Mouse (Mus musculus): Measurements from ENCODE around the gene D6Wsu163e. TPM values are rescaled to one million over a fixed set of nuclear protein-coding genes. Genes with fewer than 3 reads are reported as not detected.

The D6Wsu163e gene
- total and polyA plus RNA-seq, 3 experiments: 28.4 to 31.4 TPM; not detected in 1

DNA sequence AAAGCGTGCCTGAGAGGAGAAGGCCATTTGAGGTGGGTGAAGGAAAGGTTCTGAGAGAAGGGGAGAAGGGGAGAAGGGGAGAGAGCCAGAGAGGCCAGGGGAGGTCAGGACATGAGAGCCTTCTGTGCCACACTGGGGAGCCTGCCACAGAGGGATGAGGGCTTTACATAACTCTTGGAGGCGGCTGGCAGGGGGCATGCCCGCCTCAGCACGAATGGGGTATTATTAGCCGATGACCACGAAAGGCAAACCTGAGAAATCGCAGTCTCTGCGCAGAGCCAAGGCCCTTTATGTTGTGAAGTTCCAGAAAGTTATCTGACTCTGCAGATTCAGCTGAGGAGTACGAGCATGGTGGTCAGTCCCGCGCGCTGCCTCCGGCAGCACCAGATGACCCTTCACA, 70.3 kb downstream of the D6Wsu163e start:
- H3K36me3 ChIP-seq (ENCODE audit: control insufficient read depth in 1 of 2, insufficient read depth in 2 of 2, low read length in 2 of 2): no peaks in the 10 kb centered on the region
- no peak overlapping the region for H3K27ac ChIP-seq (ENCODE audit: control insufficient read depth, low read depth, low read length)
- no peak overlapping the region for H3K4me3 ChIP-seq (ENCODE audit: control insufficient read depth in 1 of 2, insufficient read depth in 1 of 2, low read depth in 2 of 2, low read length in 2 of 2)
- H3K4me1 ChIP-seq (ENCODE audit: control insufficient read depth in 1 of 2, insufficient read depth in 2 of 2, low read length in 2 of 2): no peaks in the 10 kb centered on the region
- H3K27me3 ChIP-seq (ENCODE audit: control insufficient read depth in 1 of 2, insufficient read depth in 2 of 2, low read length in 2 of 2): no peaks in the 10 kb centered on the region; a peak in 1 of 4 replicates
- DNase-seq (ENCODE audit: low read depth, low spot score): no peak
- no peaks in the 10 kb centered on the region for H3K79me2 ChIP-seq (ENCODE audit: control insufficient read depth, insufficient read depth, low read length, poor library complexity)
- no peak for TF ChIP-seq SMC3 (IDR thresholded peaks at IDR 0.05; ENCODE audit: low read depth, low read length)
- no peak for TF ChIP-seq USF2 (IDR thresholded peaks at IDR 0.05; ENCODE audit: borderline replicate concordance in 1 of 2, insufficient read depth in 1 of 2, low read depth in 1 of 2, low read length in 2 of 2)
- TF ChIP-seq MAX (IDR thresholded peaks at IDR 0.05; ENCODE audit: low read length): no peak
- TF ChIP-seq MAFK (IDR thresholded peaks at IDR 0.05; ENCODE audit: borderline replicate concordance, low read depth, low read length): no peak
- no peak for TF ChIP-seq RAD21 (IDR thresholded peaks at IDR 0.05; ENCODE audit: low read depth, low read length)
- no peak for TF ChIP-seq KAT2A (conservative IDR thresholded peaks at IDR 0.05; ENCODE audit: low read depth, low read length)
- no peak for TF ChIP-seq MYB (IDR thresholded peaks at IDR 0.05; ENCODE audit: low read depth, low read length)
- H3K9me3 ChIP-seq (replicated peaks; ENCODE audit: insufficient read depth, low read length): no peaks in the 10 kb centered on the region
- no peak overlapping the region for H3K9ac ChIP-seq (ENCODE audit: control insufficient read depth, low read depth, low read length, poor library complexity, severe bottlenecking)

DNA sequence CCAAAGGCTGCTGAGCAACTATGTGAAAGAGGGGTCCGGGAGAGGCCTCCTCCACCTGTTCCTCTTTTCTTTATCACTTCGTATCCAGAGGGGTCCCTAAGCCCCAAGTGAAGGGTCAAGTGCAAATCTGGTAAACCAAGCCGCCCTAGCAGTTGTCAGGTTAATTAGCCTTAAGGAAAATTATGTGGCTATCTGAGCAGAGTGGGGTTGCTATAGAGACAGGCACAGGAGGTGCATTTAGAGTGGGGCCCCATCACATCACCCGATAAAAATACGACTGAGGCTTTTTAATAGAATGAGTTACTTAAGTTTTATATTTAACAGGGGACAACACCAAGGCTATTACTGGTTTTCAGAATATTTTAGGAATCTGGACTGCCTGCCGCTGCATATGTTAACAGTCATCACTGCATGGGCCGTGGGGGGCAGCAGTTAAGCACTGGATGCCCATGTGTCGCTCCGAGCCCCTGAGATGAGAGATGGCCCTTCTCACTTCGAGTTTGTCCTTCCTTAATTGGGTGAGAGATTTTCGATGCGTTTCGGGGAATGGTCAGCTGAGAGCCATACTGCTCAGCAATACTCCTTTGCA, 72.3 kb downstream of the D6Wsu163e start:
- H3K4me3 ChIP-seq (ENCODE audit: control insufficient read depth in 1 of 2, insufficient read depth in 1 of 2, low read depth in 2 of 2, low read length in 2 of 2): no peak overlapping the region
- no peaks in the 10 kb centered on the region for H3K27me3 ChIP-seq (ENCODE audit: control insufficient read depth in 1 of 2, insufficient read depth in 2 of 2, low read length in 2 of 2)
- no peaks in the 10 kb centered on the region for H3K36me3 ChIP-seq (ENCODE audit: control insufficient read depth in 1 of 2, insufficient read depth in 2 of 2, low read length in 2 of 2)
- no peaks in the 10 kb centered on the region for H3K9me3 ChIP-seq (replicated peaks; ENCODE audit: insufficient read depth, low read length)
- no peaks in the 10 kb centered on the region for H3K79me2 ChIP-seq (ENCODE audit: control insufficient read depth, insufficient read depth, low read length, poor library complexity)
- no peak for DNase-seq (ENCODE audit: low read depth, low spot score)
- no peak overlapping the region for H3K27ac ChIP-seq (ENCODE audit: control insufficient read depth, low read depth, low read length)
- H3K9ac ChIP-seq (ENCODE audit: control insufficient read depth, low read depth, low read length, poor library complexity, severe bottlenecking): no peak overlapping the region
- H3K4me1 ChIP-seq (ENCODE audit: control insufficient read depth in 1 of 2, insufficient read depth in 2 of 2, low read length in 2 of 2): no peaks in the 10 kb centered on the region
- TF ChIP-seq MYC (IDR thresholded peaks at IDR 0.05; ENCODE audit: low read depth, low read length) (no peak), KAT2A (conservative IDR thresholded peaks at IDR 0.05; ENCODE audit: low read depth, low read length) (no peak), UBTF (IDR thresholded peaks at IDR 0.05; ENCODE audit: borderline replicate concordance, insufficient read depth, low read depth, low read length) (no peak), MAFK (IDR thresholded peaks at IDR 0.05; ENCODE audit: borderline replicate concordance, low read depth, low read length) (no peak), SMC3 (IDR thresholded peaks at IDR 0.05; ENCODE audit: low read depth, low read length) (no peak), MYB (IDR thresholded peaks at IDR 0.05; ENCODE audit: low read depth, low read length) (no peak), NELFE (IDR thresholded peaks at IDR 0.05; ENCODE audit: low read depth, low read length) (no peak)

DNA sequence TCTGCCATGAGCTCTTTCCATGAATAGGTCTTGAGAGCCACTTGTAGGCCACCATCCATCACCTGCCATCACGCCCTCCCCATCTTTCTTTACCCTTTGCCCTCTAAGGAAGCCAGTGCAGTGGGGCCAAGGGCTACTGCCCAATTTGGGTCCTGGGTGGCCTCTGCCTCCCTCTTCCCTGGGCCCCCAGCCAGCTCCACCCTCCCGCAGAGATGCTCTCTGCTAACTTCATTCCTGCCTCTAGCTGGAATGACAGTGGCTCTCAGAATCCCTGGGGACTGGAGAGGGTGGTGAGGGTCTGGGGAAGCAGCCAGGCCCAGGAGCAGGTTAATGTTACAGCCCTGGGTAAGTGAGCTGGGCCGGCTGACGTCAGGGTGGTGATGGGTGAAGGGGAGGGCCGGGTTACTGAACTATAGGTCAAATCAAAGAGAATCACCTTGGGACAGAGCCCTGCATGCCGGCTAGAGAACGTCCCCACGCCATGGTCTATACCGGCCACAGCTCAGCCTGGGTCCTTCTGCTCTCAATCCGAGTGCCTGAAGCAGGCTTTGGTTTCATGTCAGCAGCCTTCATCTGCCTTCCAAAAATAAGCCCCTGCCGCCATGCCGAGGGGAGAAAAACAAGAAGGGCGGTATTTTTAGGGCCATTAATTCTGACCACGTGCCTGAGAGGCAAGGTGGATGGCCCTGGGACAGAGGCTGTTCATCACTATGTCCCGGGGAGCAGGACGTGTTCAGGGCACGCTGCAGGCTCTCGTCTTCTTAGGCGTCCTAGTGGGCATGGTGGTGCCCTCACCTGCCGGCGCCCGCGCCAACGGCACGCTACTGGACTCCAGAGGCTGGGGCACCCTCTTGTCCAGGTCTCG, 75.4 kb downstream of the D6Wsu163e start, which contains the start of gene Fgf6:
Gene Fgf6 (plus strand): TSS at position 681 of the 865 bp plus-strand sequence.
- no peaks in the 10 kb centered on the region for H3K79me2 ChIP-seq (ENCODE audit: control insufficient read depth, insufficient read depth, low read length, poor library complexity)
- no peak within 1 kb of the TSS for H3K4me3 ChIP-seq (ENCODE audit: control insufficient read depth in 1 of 2, insufficient read depth in 1 of 2, low read depth in 2 of 2, low read length in 2 of 2)
- no peak within 1 kb of the TSS for H3K9ac ChIP-seq (ENCODE audit: control insufficient read depth, low read depth, low read length, poor library complexity, severe bottlenecking)
- no peaks in the 10 kb centered on the region for H3K4me1 ChIP-seq (ENCODE audit: control insufficient read depth in 1 of 2, insufficient read depth in 2 of 2, low read length in 2 of 2)
- no peak within 1 kb of the TSS for H3K27ac ChIP-seq (ENCODE audit: control insufficient read depth, low read depth, low read length)
- no peaks in the 10 kb centered on the region for H3K9me3 ChIP-seq (replicated peaks; ENCODE audit: insufficient read depth, low read length)
- H3K27me3 ChIP-seq (ENCODE audit: control insufficient read depth in 1 of 2, insufficient read depth in 2 of 2, low read length in 2 of 2): no peaks in the 10 kb centered on the region
- DNase-seq (ENCODE audit: low read depth, low spot score): no peak
- H3K36me3 ChIP-seq (ENCODE audit: control insufficient read depth in 1 of 2, insufficient read depth in 2 of 2, low read length in 2 of 2): no peaks in the 10 kb centered on the region
- no peak for TF ChIP-seq TAL1 (IDR thresholded peaks at IDR 0.05; ENCODE audit: low read length)
- no peak for TF ChIP-seq GABPA (IDR thresholded peaks at IDR 0.05; ENCODE audit: low read depth, low read length)
- TF ChIP-seq RAD21 (IDR thresholded peaks at IDR 0.05; ENCODE audit: low read depth, low read length): no peak
- TF ChIP-seq MAZ (IDR thresholded peaks at IDR 0.05; ENCODE audit: low read depth, low read length): no peak
- no peak for TF ChIP-seq USF1 (IDR thresholded peaks at IDR 0.05; ENCODE audit: low read depth, low read length)
- TF ChIP-seq BHLHE40 (IDR thresholded peaks at IDR 0.05; ENCODE audit: borderline replicate concordance, low read depth, low read length): no peak
- no peak for TF ChIP-seq TCF12 (IDR thresholded peaks at IDR 0.05; ENCODE audit: low read depth, low read length)
- no peak for TF ChIP-seq MEF2A (IDR thresholded peaks at IDR 0.05; ENCODE audit: extremely low read depth, insufficient replicate concordance, low read depth, low read length, poor library complexity, severe bottlenecking)
- TF ChIP-seq POLR2AphosphoS5 (IDR thresholded peaks at IDR 0.05; ENCODE audit: borderline replicate concordance, low read depth, low read length): no peak
- no peak for TF ChIP-seq ZKSCAN1 (IDR thresholded peaks at IDR 0.05; ENCODE audit: low read depth, low read length)
- TF ChIP-seq MXI1 (IDR thresholded peaks at IDR 0.05; ENCODE audit: low read depth, low read length): no peak
- no peak for TF ChIP-seq HCFC1 (IDR thresholded peaks at IDR 0.05; ENCODE audit: low read depth, low read length)
- TF ChIP-seq GATA1 (IDR thresholded peaks at IDR 0.05; ENCODE audit: low read depth, low read length): no peak
